Mouse (Mus musculus) bone marrow, adult 2 months (tissue): ENCODE data around the gene Ddx51. TPM values are rescaled to one million over a fixed set of nuclear protein-coding genes. Genes with fewer than 3 reads are reported as not detected.
A peak's percentile ranks its signal among the peaks of the same experiment; 100 is the strongest.

Experiments used
- H3K27ac ChIP-seq: fragments of 200-500 bp; 2 replicates; pipeline ENCODE4 v1.5.1; 2012; ENCODE audit warnings: low read depth, mild to moderate bottlenecking, control low read depth, inconsistent platforms, low read length; ENCODE audit not compliant: control insufficient read depth, poor library complexity, insufficient read depth
- H3K4me1 ChIP-seq: fragments of 200-500 bp; 2 replicates; pipeline ENCODE4 v1.6.1; 2011; ENCODE audit warnings: low read length; ENCODE audit not compliant: control insufficient read depth, insufficient read depth
- H3K4me3 ChIP-seq: fragments of 200-500 bp; replicated peaks from 2 replicates; pipeline ENCODE3; 2011; ENCODE audit warnings: mild to moderate bottlenecking, low read depth, low read length, control low read depth; ENCODE audit not compliant: control insufficient read depth
- CTCF ChIP-seq: fragments of 200-500 bp; IDR thresholded peaks from 2 replicates; pipeline ENCODE4 v1.5.1; 2011; ENCODE audit warnings: low read length, control low read depth; ENCODE audit not compliant: control insufficient read depth, insufficient read depth
- POLR2A ChIP-seq: fragments of 200-500 bp; IDR thresholded peaks from 2 replicates; pipeline ENCODE4 v1.6.1; 2011; ENCODE audit warnings: low read depth, mild to moderate bottlenecking, control low read depth, low read length, borderline replicate concordance; ENCODE audit not compliant: control insufficient read depth
- WGBS: fragments of 180-500 bp; shearing (Covaris S2); methylation state at CpG from one replicate; pipeline ENCODE4 v1.1.7; 2018; 5-methylcytosine and 5-hydroxymethylcytosine counted together
- polyA plus RNA-seq: library from polyadenylated mRNA; stranded (reverse); fragments of >200 nt; gene quantifications from 2 replicates; pipeline ENCODE4 v1.2.4, GENCODE M21; 2011; ENCODE audit warnings: low replicate concordance; ENCODE audit not compliant: missing spikeins, insufficient read depth, insufficient read length

Ddx51 gene
- 16.6 and 24.2 TPM in 2 replicates for polyA plus RNA-seq

GRCm38 (mm10) chr5:110652719-110653648 is at the start of gene Ddx51, which contains the start of gene Noc4l:
Gene Ddx51 (plus strand): TSS chr5:110653451.
Gene Noc4l (minus strand): TSS chr5:110653417.
- H3K27ac ChIP-seq, result peak within 1 kb of the TSS; percentile 33; the same call in 1 of the 2 replicates

GRCm38 (mm10) chr5:110604311-110604710 is 48.9 kb upstream of the Ddx51 start:
- H3K4me1 ChIP-seq, result peaks cover 1% of the 10 kb centered on the region; the same call in 1 of the 2 replicates
- TF ChIP-seq CTCF (no peak), POLR2A (no peak)
- no peak overlapping the region for H3K27ac ChIP-seq
- no peak overlapping the region for H3K4me3 ChIP-seq
- WGBS, result 75% methylated on average over 2 of the region's 2 CpGs

More at GRCm38 (mm10) chr5:110652719-110653648, at the start of gene Ddx51, which contains the start of gene Noc4l:
- peak within 1 kb of the TSS; percentile 90 for H3K4me3 ChIP-seq
- no peak for TF ChIP-seq CTCF
- TF ChIP-seq POLR2A, result peak; percentile 64; the same call in 1 of the 2 replicates
- WGBS, result under 1% methylated on average over 91 of the region's 91 CpGs
- H3K4me1 ChIP-seq, result peaks cover 4% of the 10 kb centered on the region; the same call in 1 of the 2 replicates

DNA sequence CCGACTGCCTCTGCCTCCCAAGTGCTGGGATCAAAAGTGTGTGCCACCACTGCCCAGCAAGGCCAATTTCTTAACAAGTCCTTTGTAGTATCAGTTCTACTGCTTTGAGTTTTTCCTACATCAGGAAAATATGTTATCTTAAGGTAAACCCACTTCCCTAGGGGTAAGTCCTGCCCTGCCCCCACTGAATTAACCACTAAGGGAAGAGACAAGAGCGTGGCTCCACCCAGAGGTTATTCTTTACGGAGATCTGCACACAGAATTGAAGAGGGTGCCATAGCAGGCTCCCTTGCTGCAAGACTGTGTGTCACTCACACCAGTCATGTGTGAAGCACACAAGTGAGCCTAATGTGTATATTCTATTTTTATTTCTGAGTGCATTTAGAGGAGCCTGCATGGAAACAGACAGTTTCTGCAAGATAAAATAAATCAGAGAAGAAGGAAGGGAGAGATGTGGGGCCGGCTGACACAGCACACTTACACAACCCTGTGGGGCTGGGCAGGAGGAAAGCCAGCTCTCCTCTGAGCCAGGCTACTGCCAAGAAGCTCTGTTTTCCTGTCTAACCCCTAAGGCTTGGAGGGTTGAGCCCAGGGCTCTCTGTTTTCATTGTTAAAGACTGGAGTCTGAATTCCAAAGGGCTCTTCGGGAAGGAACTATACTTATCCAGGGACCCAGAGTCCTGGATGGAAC is 47.6 kb upstream of the Ddx51 start:
- 26% methylated on average over 5 of the region's 5 CpGs for WGBS
- TF ChIP-seq POLR2A, result no peak
- no peak for TF ChIP-seq CTCF
- H3K27ac ChIP-seq, result peak overlapping the region; percentile 27; the same call in 1 of the 2 replicates
- H3K4me1 ChIP-seq, result peaks cover 1% of the 10 kb centered on the region; the same call in 1 of the 2 replicates
- no peak overlapping the region for H3K4me3 ChIP-seq

GRCm38 (mm10) chr5:110607767-110608166 is 45.5 kb upstream of the Ddx51 start:
- 76% methylated on average over 3 of the region's 3 CpGs for WGBS
- peak overlapping the region; percentile 29; the same call in 1 of the 2 replicates for H3K27ac ChIP-seq
- TF ChIP-seq CTCF, result no peak
- no peak for TF ChIP-seq POLR2A
- H3K4me1 ChIP-seq, result peaks cover 1% of the 10 kb centered on the region; the same call in 1 of the 2 replicates
- H3K4me3 ChIP-seq, result no peak overlapping the region

- no peak for TF ChIP-seq POLR2A
- TF ChIP-seq CTCF, result no peak
- Histone ChIP-seq H3K4me3 (no peak overlapping the region), H3K27ac (no peak overlapping the region), H3K4me1 (peaks cover 1% of the 10 kb centered on the region; the same call in 1 of the 2 replicates)
- 70% methylated on average over 6 of the region's 6 CpGs for WGBS
These were observed 44.9 kb upstream of the Ddx51 start for GRCm38 (mm10) chr5:110608336-110608735.

GRCm38 (mm10) chr5:110608941-110609340 is 44.3 kb upstream of the Ddx51 start:
- no peak overlapping the region for H3K4me3 ChIP-seq
- peaks cover 1% of the 10 kb centered on the region; the same call in 1 of the 2 replicates for H3K4me1 ChIP-seq
- H3K27ac ChIP-seq, result no peak overlapping the region
- TF ChIP-seq POLR2A (no peak), CTCF (no peak)
- 80% methylated on average over 8 of the region's 8 CpGs for WGBS

DNA sequence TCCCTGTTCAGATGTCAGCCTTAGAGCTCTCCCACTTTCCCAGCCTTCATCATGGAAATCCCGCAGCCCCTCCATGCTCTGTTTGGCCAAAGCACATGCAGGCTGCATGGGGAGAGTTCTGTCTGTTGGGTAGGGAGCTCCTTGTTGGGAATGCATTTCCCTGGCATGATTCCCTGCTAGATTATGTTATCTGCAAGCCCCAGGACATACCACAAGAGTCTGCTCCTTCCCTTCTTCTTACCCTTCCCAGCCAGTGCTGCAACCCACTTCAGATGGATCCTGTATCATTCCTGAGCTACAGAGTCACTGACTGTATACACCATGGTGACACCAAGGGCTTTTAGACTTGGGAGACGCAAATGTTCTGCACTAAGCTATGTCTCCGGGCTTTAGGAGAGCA is 43.8 kb upstream of the Ddx51 start:
- no peak overlapping the region for H3K4me3 ChIP-seq
- peaks cover 1% of the 10 kb centered on the region; the same call in 1 of the 2 replicates for H3K4me1 ChIP-seq
- whole genome bisulfite sequencing, result 88% methylated on average over 3 of the region's 3 CpGs
- no peak overlapping the region for H3K27ac ChIP-seq
- TF ChIP-seq CTCF, result no peak
- TF ChIP-seq POLR2A, result no peak

DNA sequence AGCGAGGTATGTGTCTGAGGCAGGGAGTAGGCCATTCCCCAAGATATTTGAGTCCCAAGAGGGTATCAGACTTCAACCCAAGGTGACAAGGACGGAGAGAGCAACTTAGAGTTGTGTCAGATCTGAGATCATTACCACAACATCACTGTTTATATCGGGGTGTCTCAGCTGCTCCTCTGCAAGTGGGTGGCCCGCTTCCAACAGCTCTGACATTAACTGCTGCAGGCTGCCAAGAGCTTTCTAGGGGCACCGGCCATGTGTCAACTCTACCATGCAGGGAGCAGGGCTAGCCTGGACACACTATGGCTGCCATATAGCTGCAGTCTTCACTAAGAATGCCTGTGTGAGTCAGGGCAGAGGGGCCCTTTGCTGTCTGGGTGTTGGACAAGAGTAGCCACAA is 43.4 kb upstream of the Ddx51 start:
- no peak for TF ChIP-seq CTCF
- no peak for TF ChIP-seq POLR2A

More for the DNA sequence above, 43.4 kb upstream of the Ddx51 start:
- H3K4me1 ChIP-seq, result peaks cover 1% of the 10 kb centered on the region; the same call in 1 of the 2 replicates
- no peak overlapping the region for H3K27ac ChIP-seq
- no peak overlapping the region for H3K4me3 ChIP-seq
- 66% methylated on average over 5 of the region's 5 CpGs for WGBS
